8 mouse cellular contexts compared by ENCODE assay signal in the genomic region with DNA sequence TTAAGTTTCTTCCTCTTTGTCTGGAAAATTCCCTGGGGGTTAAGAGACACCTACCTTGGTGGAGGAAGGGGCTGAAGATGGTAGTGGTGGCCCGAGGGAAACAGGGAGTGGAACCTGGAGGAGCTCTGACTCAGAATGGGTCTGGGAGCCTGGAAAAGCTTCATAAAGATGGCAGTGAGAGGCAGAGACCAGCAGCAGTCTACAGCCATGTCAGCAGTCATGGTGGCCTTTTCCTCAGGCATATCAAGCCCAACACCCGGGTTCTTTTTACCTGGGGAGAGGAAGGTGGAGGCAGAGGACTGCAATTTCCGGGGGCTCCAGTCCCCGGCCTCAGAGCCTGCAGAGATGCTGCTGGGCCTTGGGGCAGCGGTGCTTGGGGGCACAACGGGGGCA. TPM values are rescaled to one million over a fixed set of nuclear protein-coding genes. Genes with fewer than 3 reads are reported as not detected.
DNase-seq lines count a peak whose midpoint lies in the region; ATAC-seq and TF ChIP-seq lines count a peak whose summit lies in the region.

No protein-coding gene starts in this region.

- peak overlapping the region; percentile 76; the same call in 1 of the 2 replicates for H3K9ac ChIP-seq in limb, embryonic 15.5 days

- peak; percentile 10 to 17 for DNase-seq in cerebellum, adult 18-20 months
- DNase-seq in cerebellum, postnatal 36 days: no peak
- DNase-seq in spleen, adult 2 months (ENCODE audit: low read depth in 1 of 2, low spot score in 2 of 2): no peak
- no peak for DNase-seq in spleen, postnatal 14 days (ENCODE audit: low spot score in 2 of 2)
- DNase-seq in thymus, postnatal 36 days: peak; percentile 13 to 25
- no peak for DNase-seq in lung, postnatal 36 days

- no peaks in the 10 kb centered on the region for H3K27me3 ChIP-seq in spleen, adult 2 months (ENCODE audit: control insufficient read depth, insufficient read depth, low read length)
- peaks cover 12% of the 10 kb centered on the region; the same call in 1 of the 2 replicates for H3K27me3 ChIP-seq in limb, embryonic 15.5 days

- H3K36me3 ChIP-seq in spleen, adult 2 months (ENCODE audit: control insufficient read depth, insufficient read depth, low read length): peaks cover 12% of the 10 kb centered on the region
- H3K36me3 ChIP-seq in limb, embryonic 15.5 days: peaks cover 14% of the 10 kb centered on the region; the same call in 1 of the 2 replicates

- no peak overlapping the region for H3K27ac ChIP-seq in spleen, adult 2 months (ENCODE audit: insufficient read depth, low read length)
- peak overlapping the region; percentile 84; the same call in 1 of the 2 replicates for H3K27ac ChIP-seq in limb, embryonic 15.5 days

- peak overlapping the region; percentile 62 for H3K4me3 ChIP-seq in spleen, adult 2 months (ENCODE audit: extremely low read depth, insufficient read depth, insufficient read length)
- peak overlapping the region; percentile 60 for H3K4me3 ChIP-seq in limb, embryonic 15.5 days

- no peak for TF ChIP-seq POLR2A in spleen, adult 2 months (IDR thresholded peaks at IDR 0.05; ENCODE audit: low read depth, low read length)

- no peak for ATAC-seq in limb, embryonic 15.5 days (ENCODE audit: insufficient number of reproducible peaks, low FRiP score, low TSS enrichment, low read depth)
- no peak for ATAC-seq in frontal cortex, adult (ENCODE audit: low TSS enrichment)

- H3K4me2 ChIP-seq in limb, embryonic 15.5 days: peak overlapping the region; percentile 52

- peaks cover 8% of the 10 kb centered on the region; the same call in 1 of the 2 replicates for H3K4me1 ChIP-seq in spleen, adult 2 months (ENCODE audit: control insufficient read depth, insufficient read depth, insufficient read length)
- no peaks in the 10 kb centered on the region for H3K4me1 ChIP-seq in limb, embryonic 15.5 days

- WGBS in spleen, adult 2 months: 27% methylated on average over 4 of the region's 6 CpGs
- 18% methylated on average over 6 of the region's 6 CpGs for WGBS in limb, embryonic 15.5 days

- H3K9me3 ChIP-seq in limb, embryonic 15.5 days: no peaks in the 10 kb centered on the region

- TF ChIP-seq CTCF in spleen, adult 2 months (IDR thresholded peaks at IDR 0.05; ENCODE audit: extremely low read depth, insufficient read depth, insufficient read length, insufficient replicate concordance): no peak

RNA-seq across cellular contexts. Expression of a gene that starts 0.9 kb away (rescaled TPM):
- polyA plus RNA-seq in spleen, adult 2 months (2012; rRNA removed): 159 and 239 TPM in 2 replicates
- polyA plus RNA-seq in limb, embryonic 15.5 days (2015; fragmentation: Nextera tagmentation; extraction: Ambion mirVana): 54.0 and 58.6 TPM in 2 replicates

RNA-seq across cellular contexts. Expression of a gene that starts 56.6 kb away (rescaled TPM):
- 71.1 and 88.1 TPM in 2 replicates for polyA plus RNA-seq in spleen, adult 2 months (2012; rRNA removed)
- polyA plus RNA-seq in limb, embryonic 15.5 days (2015; fragmentation: Nextera tagmentation; extraction: Ambion mirVana): 40.2 and 44.7 TPM in 2 replicates

Comparison
In these comparisons a context has a peak if more than half of its experiments do, and no peak if none do; other contexts are left out.
1. DNase-seq: peak in cerebellum, adult 18-20 months (2 of 2) and thymus, postnatal 36 days (2 of 2); none in cerebellum, postnatal 36 days (0 of 2), spleen, adult 2 months (0 of 2), spleen, postnatal 14 days (0 of 2) and lung, postnatal 36 days (single experiment).